Mouse (Mus musculus) stomach, postnatal 0 days (tissue): ENCODE results near the gene Cacng8. TPM values are rescaled to one million over a fixed set of nuclear protein-coding genes. Genes with fewer than 3 reads are reported as not detected.

Experiments
- ATAC-seq: fragments of 200-750 bp; cut with Nextera tagmentation; 2 replicates; pipeline ENCODE4 v1.8.0; 2017; ENCODE audit not compliant: low FRiP score, low TSS enrichment
- DNase-seq: peaks from one replicate; pipeline ENCODE4 v3.0.0-alpha.2; 2016; ENCODE audit warnings: low spot score
- H3K27ac ChIP-seq: fragments of 300-500 bp; sonication (generic); replicated peaks from 2 replicates; pipeline ENCODE4 v1.5.1; 2014; ENCODE audit warnings: mild to moderate bottlenecking, control low read depth
- H3K27me3 ChIP-seq: fragments of 300-500 bp; sonication (generic); 2 replicates; pipeline ENCODE4 v1.6.1; 2014; ENCODE audit warnings: low read length; ENCODE audit not compliant: control insufficient read depth, insufficient read depth
- H3K36me3 ChIP-seq: fragments of 300-500 bp; sonication (generic); 2 replicates; pipeline ENCODE4 v1.6.1; 2014; ENCODE audit warnings: low read length, mixed read lengths; ENCODE audit not compliant: control insufficient read depth, insufficient read depth
- H3K4me1 ChIP-seq: fragments of 300-500 bp; sonication (generic); replicated peaks from 2 replicates; pipeline ENCODE4 v1.6.1; 2014; ENCODE audit warnings: antibody characterized with exemption; ENCODE audit not compliant: control insufficient read depth, insufficient read depth
- H3K4me2 ChIP-seq: fragments of 300-500 bp; sonication (generic); replicated peaks from 2 replicates; pipeline ENCODE4 v1.6.1; 2014; ENCODE audit warnings: low read depth, mild to moderate bottlenecking, control low read depth, moderate library complexity
- H3K4me3 ChIP-seq: fragments of 300-500 bp; sonication (generic); 2 replicates; pipeline ENCODE4 v1.5.1; 2014; ENCODE audit warnings: low read depth, low read length, control low read depth
- H3K9ac ChIP-seq: fragments of 300-500 bp; sonication (generic); 2 replicates; pipeline ENCODE4 v1.6.1; 2014; ENCODE audit warnings: mild to moderate bottlenecking, low read length, control low read depth, mixed read lengths
- H3K9me3 ChIP-seq: fragments of 300-500 bp; sonication (generic); 2 replicates; pipeline ENCODE4 v1.6.1; 2016; ENCODE audit warnings: low read length; ENCODE audit not compliant: control insufficient read depth
- CTCF ChIP-seq: IDR thresholded peaks from 2 replicates; pipeline ENCODE4 v1.5.1; 2016; ENCODE audit warnings: antibody characterized with exemption, low read depth, mild to moderate bottlenecking, moderate library complexity
- EP300 ChIP-seq: optimal IDR thresholded peaks from 2 replicates; pipeline ENCODE3; 2016; ENCODE audit warnings: antibody characterized with exemption
- WGBS: fragments of 180-500 bp; shearing (Covaris S2); extraction: QIAGEN DNeasy Blood & Tissue Kit; methylation state at CpG from one replicate; pipeline ENCODE4 v1.1.7; 2014; 5-methylcytosine and 5-hydroxymethylcytosine counted together
- polyA plus RNA-seq: library from polyadenylated mRNA; unstranded; fragments of >200 nt; fragmentation: Nextera tagmentation; extraction: Ambion mirVana; gene quantifications from 2 replicates; pipeline ENCODE4 v1.2.1, GENCODE M21; 2015

The Cacng8 gene
- polyA plus RNA-seq, 1 experiment from 2014 or later: 0.35 TPM

- no peak overlapping the region for H3K4me2 ChIP-seq
- 82% methylated on average over 9 of the region's 9 CpGs for WGBS
- no peaks in the 10 kb centered on the region for H3K27me3 ChIP-seq
- ATAC-seq (no peak), DNase-seq (no peak)
- H3K4me1 ChIP-seq: no peaks in the 10 kb centered on the region
- no peaks in the 10 kb centered on the region for H3K9me3 ChIP-seq
- TF ChIP-seq CTCF (no peak), EP300 (no peak)
- H3K36me3 ChIP-seq: no peaks in the 10 kb centered on the region
- no peak overlapping the region for H3K27ac ChIP-seq
- no peak overlapping the region for H3K4me3 ChIP-seq
- H3K9ac ChIP-seq: no peak overlapping the region
Observed at GRCm38 (mm10) chr7:3382123-3382522, 8.4 kb upstream of the Cacng8 start.

GRCm38 (mm10) chr7:3384807-3385319, 5.6 kb upstream of the Cacng8 start:
- no peaks in the 10 kb centered on the region for H3K9me3 ChIP-seq
- ATAC-seq: no peak
- no peaks in the 10 kb centered on the region for H3K4me1 ChIP-seq
- no peak overlapping the region for H3K4me3 ChIP-seq
- no peak overlapping the region for H3K4me2 ChIP-seq
- H3K27ac ChIP-seq: no peak overlapping the region
- H3K9ac ChIP-seq: no peak overlapping the region
- DNase-seq: no peak
- no peaks in the 10 kb centered on the region for H3K27me3 ChIP-seq
- no peaks in the 10 kb centered on the region for H3K36me3 ChIP-seq
- TF ChIP-seq CTCF (no peak), EP300 (no peak)
- WGBS: 89% methylated on average over 5 of the region's 5 CpGs

- no peak overlapping the region for H3K4me2 ChIP-seq
- no peak overlapping the region for H3K4me3 ChIP-seq
- no peak for TF ChIP-seq EP300
- TF ChIP-seq CTCF: no peak
- no peaks in the 10 kb centered on the region for H3K36me3 ChIP-seq
- ATAC-seq (no peak), DNase-seq (no peak)
- no peak overlapping the region for H3K27ac ChIP-seq
- no peaks in the 10 kb centered on the region for H3K9me3 ChIP-seq
- no peaks in the 10 kb centered on the region for H3K4me1 ChIP-seq
- 69% methylated on average over 6 of the region's 6 CpGs for WGBS
- H3K9ac ChIP-seq: no peak overlapping the region
- H3K27me3 ChIP-seq: no peaks in the 10 kb centered on the region
Observed at GRCm38 (mm10) chr7:3386036-3386730, 4.3 kb upstream of the Cacng8 start.

GRCm38 (mm10) chr7:3387761-3388160, 2.7 kb upstream of the Cacng8 start:
- TF ChIP-seq CTCF (no peak), EP300 (no peak)
- H3K27me3 ChIP-seq: no peaks in the 10 kb centered on the region
- ATAC-seq (no peak), DNase-seq (no peak)
- H3K4me2 ChIP-seq: no peak overlapping the region
- H3K4me3 ChIP-seq: no peak overlapping the region
- H3K9me3 ChIP-seq: no peaks in the 10 kb centered on the region
- no peaks in the 10 kb centered on the region for H3K36me3 ChIP-seq
- WGBS: 84% methylated on average over 18 of the region's 18 CpGs
- no peak overlapping the region for H3K9ac ChIP-seq
- no peak overlapping the region for H3K27ac ChIP-seq
- no peaks in the 10 kb centered on the region for H3K4me1 ChIP-seq

- no peak overlapping the region for H3K27ac ChIP-seq
- H3K4me2 ChIP-seq: no peak overlapping the region
- H3K9me3 ChIP-seq: no peaks in the 10 kb centered on the region
Observed at GRCm38 (mm10) chr7:3388885-3389284, 1.6 kb upstream of the Cacng8 start.

More at GRCm38 (mm10) chr7:3388885-3389284, 1.6 kb upstream of the Cacng8 start:
- no peak overlapping the region for H3K9ac ChIP-seq
- 50% methylated on average over 6 of the region's 6 CpGs for WGBS
- no peak overlapping the region for H3K4me3 ChIP-seq
- ATAC-seq: no peak
- no peaks in the 10 kb centered on the region for H3K4me1 ChIP-seq
- TF ChIP-seq CTCF: no peak
- no peaks in the 10 kb centered on the region for H3K36me3 ChIP-seq
- no peaks in the 10 kb centered on the region for H3K27me3 ChIP-seq
- no peak for DNase-seq
